Mouse (Mus musculus) G1E (cell line): ENCODE measurements around the gene Dpf3.

ENCODE experiments used
- CTCF ChIP-seq: IDR thresholded peaks from 2 replicates; pipeline ENCODE4 v1.5.1; 2012; ENCODE audit warnings: low read depth, low read length, inconsistent platforms, mixed read lengths
- TAL1 ChIP-seq: conservative IDR thresholded peaks from 2 replicates; pipeline ENCODE4 v1.6.1; 2012; ENCODE audit warnings: low read depth, low read length, inconsistent platforms, mixed read lengths

DNA sequence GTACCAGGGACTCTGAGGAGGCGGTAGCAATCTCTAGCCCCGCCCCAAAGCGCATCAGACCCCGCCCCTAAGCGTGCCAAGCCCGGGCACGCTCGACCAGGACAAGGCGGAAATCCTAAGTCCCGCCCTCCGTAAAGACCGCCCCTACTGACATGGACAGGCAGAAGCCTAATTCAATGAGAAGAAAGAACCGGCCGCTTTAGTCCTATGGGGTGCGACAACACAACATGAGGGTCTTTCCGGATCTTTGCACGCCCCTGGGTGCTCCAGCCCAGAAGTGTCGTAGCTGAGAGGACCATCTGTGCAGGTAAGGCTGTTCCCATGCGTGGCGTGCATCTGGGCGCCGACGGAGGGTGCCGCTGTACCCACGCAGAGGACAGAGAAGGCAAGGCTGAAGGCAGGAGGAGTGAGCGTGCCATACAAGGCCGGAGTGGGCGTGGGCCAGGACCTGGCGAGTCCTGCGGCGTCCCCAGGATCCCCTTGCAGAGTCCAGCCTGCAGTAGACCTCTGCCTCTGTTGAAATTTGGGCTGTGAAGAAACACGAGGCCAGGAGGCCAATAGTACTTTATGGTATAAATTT is 32.9 kb upstream of the Dpf3 start, which contains the start of gene Dcaf4:
- TF ChIP-seq CTCF (no peak), TAL1 (no peak)
